Mouse (Mus musculus) embryo, embryonic 10.5 days (tissue): ENCODE measurements at regions not wholly inside any gene's neighbourhood (a gene's known extent, or its start where the extent isn't known, plus 50 kb on each side); places are given as distances from the start of the nearest gene placed in this dataset.
"Not testable (repeated sequence)": the region's sequence is repeated elsewhere in the genome, so short reads cannot be mapped to it uniquely, and the experiment has no call there.

Experiments used
- DNase-seq: peaks from one replicate; pipeline ENCODE4 v3.0.0-alpha.2; 2015; ENCODE audit warnings: low spot score

GRCm38 (mm10) chr2:171592315-171592714 is 451.0 kb downstream of the Cbln4 start:
- no peak for DNase-seq

GRCm38 (mm10) chr2:171588158-171588557 is 455.1 kb downstream of the Cbln4 start:
- peak; percentile 32 for DNase-seq

- peak; percentile 68 for DNase-seq
Measured at GRCm38 (mm10) chr2:171587635-171588034, 455.6 kb downstream of the Cbln4 start.

- no peak for DNase-seq
Measured at GRCm38 (mm10) chr2:171586853-171587220, 456.4 kb downstream of the Cbln4 start.

- DNase-seq, result no peak
Measured at GRCm38 (mm10) chr2:171586217-171586852, 456.9 kb downstream of the Cbln4 start.

GRCm38 (mm10) chr2:171574360-171574759 is 468.9 kb downstream of the Cbln4 start:
- DNase-seq, result no peak

GRCm38 (mm10) chr2:171562656-171563055 is 480.6 kb downstream of the Cbln4 start:
- no peak for DNase-seq

GRCm38 (mm10) chr2:171542768-171543167 is 500.5 kb downstream of the Cbln4 start:
- not testable (repeated sequence) for DNase-seq

GRCm38 (mm10) chr2:171514876-171515275 is 528.4 kb downstream of the Cbln4 start:
- DNase-seq, result no peak

GRCm38 (mm10) chr2:171496620-171497019 is 546.6 kb downstream of the Cbln4 start:
- peak; percentile 14 for DNase-seq

GRCm38 (mm10) chr2:171493741-171494140 is 549.5 kb downstream of the Cbln4 start:
- DNase-seq, result peak; percentile 73

GRCm38 (mm10) chr2:171487284-171487683 is 556.0 kb downstream of the Cbln4 start:
- peak; percentile 37 for DNase-seq

GRCm38 (mm10) chr2:171453241-171453640 is 590.0 kb downstream of the Cbln4 start:
- no peak for DNase-seq

- peak; percentile 22 for DNase-seq
Measured at GRCm38 (mm10) chr2:171406057-171406456, 637.2 kb downstream of the Cbln4 start.

GRCm38 (mm10) chr2:171388936-171389335 is 654.3 kb downstream of the Cbln4 start:
- no peak for DNase-seq

- no peak for DNase-seq
Measured at GRCm38 (mm10) chr2:171373457-171373856, 641.9 kb downstream of the Dok5 start.

GRCm38 (mm10) chr2:171373016-171373415 is 641.4 kb downstream of the Dok5 start:
- DNase-seq, result no peak

GRCm38 (mm10) chr2:171371751-171372150 is 640.1 kb downstream of the Dok5 start:
- peak; percentile 55 for DNase-seq

- no peak for DNase-seq
Measured at GRCm38 (mm10) chr2:171365553-171365952, 633.9 kb downstream of the Dok5 start.

GRCm38 (mm10) chr2:171364621-171365020 is 633.0 kb downstream of the Dok5 start:
- DNase-seq, result no peak

GRCm38 (mm10) chr2:171363381-171363780 is 631.8 kb downstream of the Dok5 start:
- DNase-seq, result no peak

- no peak for DNase-seq
Measured at GRCm38 (mm10) chr2:171358071-171358760, 626.6 kb downstream of the Dok5 start.

GRCm38 (mm10) chr2:171348156-171348555 is 616.5 kb downstream of the Dok5 start:
- no peak for DNase-seq
